Mouse (Mus musculus): Measurements from ENCODE around the gene Fam208b. TPM values are rescaled to one million over a fixed set of nuclear protein-coding genes. Genes with fewer than 3 reads are reported as not detected.

The Fam208b gene
- polyA plus RNA-seq, 1 experiment from 2014 or later: 5.1 TPM

- peak overlapping the region; percentile 71 for H3K4me2 ChIP-seq (replicated peaks; ENCODE audit: low read depth)
- no peak overlapping the region for H3K9ac ChIP-seq (ENCODE audit: low read length)
- H3K27me3 ChIP-seq (ENCODE audit: control insufficient read depth, insufficient read depth, low read length): no peaks in the 10 kb centered on the region
- no peaks in the 10 kb centered on the region for H3K9me3 ChIP-seq (ENCODE audit: control insufficient read depth, low read length)
- peaks cover 11% of the 10 kb centered on the region for H3K4me1 ChIP-seq (replicated peaks; ENCODE audit: control insufficient read depth, insufficient read depth)
- ATAC-seq (ENCODE audit: low FRiP score, low TSS enrichment) (no peak), DNase-seq (ENCODE audit: low spot score) (no peak)
- TF ChIP-seq EP300 (optimal IDR thresholded peaks at IDR 0.05): no peak
- no peak for TF ChIP-seq CTCF (IDR thresholded peaks at IDR 0.05; ENCODE audit: low read depth)
- WGBS: 54% methylated on average over 2 of the region's 2 CpGs
- H3K36me3 ChIP-seq (ENCODE audit: control insufficient read depth, insufficient read depth, low read length): no peaks in the 10 kb centered on the region
- H3K4me3 ChIP-seq (ENCODE audit: low read depth, low read length): peak overlapping the region; percentile 15; the same call in 1 of the 2 replicates
- H3K27ac ChIP-seq (replicated peaks): no peak overlapping the region
Observed at GRCm38 (mm10) chr13:3540166-3540565, 70.7 kb downstream of the Fam208b start.

GRCm38 (mm10) chr13:3538969-3539562 lies 71.8 kb downstream of the Fam208b start:
- WGBS: 2% methylated on average over 15 of the region's 15 CpGs
- no peak for ATAC-seq (ENCODE audit: low FRiP score, low TSS enrichment)
- no peaks in the 10 kb centered on the region for H3K27me3 ChIP-seq (ENCODE audit: control insufficient read depth, insufficient read depth, low read length)
- H3K36me3 ChIP-seq (ENCODE audit: control insufficient read depth, insufficient read depth, low read length): no peaks in the 10 kb centered on the region
- no peaks in the 10 kb centered on the region for H3K9me3 ChIP-seq (ENCODE audit: control insufficient read depth, low read length)
- H3K4me2 ChIP-seq (replicated peaks; ENCODE audit: low read depth): peak overlapping the region; percentile 71
- peak overlapping the region; percentile 95 for H3K4me3 ChIP-seq (ENCODE audit: low read depth, low read length)
- peaks cover 11% of the 10 kb centered on the region for H3K4me1 ChIP-seq (replicated peaks; ENCODE audit: control insufficient read depth, insufficient read depth)
- DNase-seq (ENCODE audit: low spot score): no peak
- TF ChIP-seq EP300 (optimal IDR thresholded peaks at IDR 0.05) (no peak), CTCF (IDR thresholded peaks at IDR 0.05; ENCODE audit: low read depth) (no peak)
- peak overlapping the region; percentile 100 for H3K27ac ChIP-seq (replicated peaks)
- peak overlapping the region; percentile 97 for H3K9ac ChIP-seq (ENCODE audit: low read length)

GRCm38 (mm10) chr13:3538223-3538968 lies 72.5 kb downstream of the Fam208b start:
- ATAC-seq (ENCODE audit: low FRiP score, low TSS enrichment) (peak; percentile 81), DNase-seq (ENCODE audit: low spot score) (peak; percentile 82)
- no peaks in the 10 kb centered on the region for H3K27me3 ChIP-seq (ENCODE audit: control insufficient read depth, insufficient read depth, low read length)
- peaks cover 11% of the 10 kb centered on the region for H3K4me1 ChIP-seq (replicated peaks; ENCODE audit: control insufficient read depth, insufficient read depth)
- TF ChIP-seq EP300 (optimal IDR thresholded peaks at IDR 0.05) (no peak), CTCF (IDR thresholded peaks at IDR 0.05; ENCODE audit: low read depth) (peak; percentile 27)
- no peaks in the 10 kb centered on the region for H3K9me3 ChIP-seq (ENCODE audit: control insufficient read depth, low read length)
- H3K4me2 ChIP-seq (replicated peaks; ENCODE audit: low read depth): peak overlapping the region; percentile 71
- H3K9ac ChIP-seq (ENCODE audit: low read length): peak overlapping the region; percentile 97
- H3K36me3 ChIP-seq (ENCODE audit: control insufficient read depth, insufficient read depth, low read length): no peaks in the 10 kb centered on the region
- peak overlapping the region; percentile 100 for H3K27ac ChIP-seq (replicated peaks)
- under 1% methylated on average over 51 of the region's 59 CpGs for WGBS
- peak overlapping the region; percentile 95 for H3K4me3 ChIP-seq (ENCODE audit: low read depth, low read length)

GRCm38 (mm10) chr13:3537594-3538222 lies 73.2 kb downstream of the Fam208b start, which contains the start of gene Gdi2:
Gdi2 (plus strand) TSS chr13:3538063.
- Histone ChIP-seq H3K27ac (replicated peaks) (peak within 1 kb of the TSS; percentile 100), H3K9ac (ENCODE audit: low read length) (peak within 1 kb of the TSS; percentile 97), H3K36me3 (ENCODE audit: control insufficient read depth, insufficient read depth, low read length) (no peaks in the 10 kb centered on the region), H3K4me2 (replicated peaks; ENCODE audit: low read depth) (peak within 1 kb of the TSS; percentile 73), H3K27me3 (ENCODE audit: control insufficient read depth, insufficient read depth, low read length) (no peaks in the 10 kb centered on the region), H3K4me3 (ENCODE audit: low read depth, low read length) (peak within 1 kb of the TSS; percentile 95), H3K4me1 (replicated peaks; ENCODE audit: control insufficient read depth, insufficient read depth) (peaks cover 11% of the 10 kb centered on the region), H3K9me3 (ENCODE audit: control insufficient read depth, low read length) (no peaks in the 10 kb centered on the region)
- DNase-seq (ENCODE audit: low spot score) (peak; percentile 97), ATAC-seq (ENCODE audit: low FRiP score, low TSS enrichment) (peak; percentile 98)
- TF ChIP-seq CTCF (IDR thresholded peaks at IDR 0.05; ENCODE audit: low read depth): no peak
- peak; percentile 99 for TF ChIP-seq EP300 (optimal IDR thresholded peaks at IDR 0.05)
- under 1% methylated on average over 27 of the region's 47 CpGs for WGBS

GRCm38 (mm10) chr13:3534146-3534545 lies 76.8 kb downstream of the Fam208b start:
- no peak overlapping the region for H3K4me3 ChIP-seq (ENCODE audit: low read depth, low read length)
- no peak overlapping the region for H3K27ac ChIP-seq (replicated peaks)
- H3K27me3 ChIP-seq (ENCODE audit: control insufficient read depth, insufficient read depth, low read length): no peaks in the 10 kb centered on the region
- no peak for ATAC-seq (ENCODE audit: low FRiP score, low TSS enrichment)
- H3K4me2 ChIP-seq (replicated peaks; ENCODE audit: low read depth): no peak overlapping the region
- WGBS: 93% methylated on average over 4 of the region's 4 CpGs
- no peak overlapping the region for H3K9ac ChIP-seq (ENCODE audit: low read length)
- no peaks in the 10 kb centered on the region for H3K36me3 ChIP-seq (ENCODE audit: control insufficient read depth, insufficient read depth, low read length)
- peaks cover under 1% of the 10 kb centered on the region; the same call in 1 of the 2 replicates for H3K4me1 ChIP-seq (replicated peaks; ENCODE audit: control insufficient read depth, insufficient read depth)
- TF ChIP-seq CTCF (IDR thresholded peaks at IDR 0.05; ENCODE audit: low read depth) (no peak), EP300 (optimal IDR thresholded peaks at IDR 0.05) (no peak)
- no peak for DNase-seq (ENCODE audit: low spot score)
- no peaks in the 10 kb centered on the region for H3K9me3 ChIP-seq (ENCODE audit: control insufficient read depth, low read length)

Measured in stomach, postnatal 0 days (tissue).